Mouse (Mus musculus): ENCODE data around the gene Nek8. TPM values are rescaled to one million over a fixed set of nuclear protein-coding genes. Genes with fewer than 3 reads are reported as not detected.

Nek8 gene
- polyA plus RNA-seq, 1 experiment from 2014 or later = 11.5 TPM

DNA sequence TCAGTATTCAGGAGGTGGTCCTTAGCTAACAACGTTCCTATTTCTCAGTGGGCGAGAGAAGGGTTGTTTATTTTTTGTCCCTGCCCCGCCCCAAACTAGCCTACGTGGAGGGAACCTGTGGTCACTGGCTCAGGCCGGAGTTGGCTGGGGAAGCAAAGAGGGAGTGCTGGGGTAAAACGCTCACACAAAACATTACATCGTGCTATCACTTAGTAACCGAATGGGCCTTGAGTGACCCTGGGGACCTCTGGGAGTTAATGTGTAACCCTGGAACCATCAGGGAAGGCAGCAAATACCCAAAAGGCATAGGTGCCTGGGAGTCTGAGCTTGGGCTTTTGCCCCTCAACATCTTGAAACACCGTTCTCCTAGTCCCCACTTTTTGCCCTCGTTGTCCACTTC lies 962 bp upstream of the Nek8 start:
- under 1% methylated on average over 10 of the region's 10 CpGs for WGBS
- Histone ChIP-seq H3K27me3 (ENCODE audit: control insufficient read depth, insufficient read depth, low read length) (no peaks in the 10 kb centered on the region), H3K4me1 (ENCODE audit: control insufficient read depth in 2 of 2, insufficient read depth in 2 of 2, low read length in 2 of 2) (peaks cover 11 to 35% of the 10 kb centered on the region in 2 experiments)

DNA sequence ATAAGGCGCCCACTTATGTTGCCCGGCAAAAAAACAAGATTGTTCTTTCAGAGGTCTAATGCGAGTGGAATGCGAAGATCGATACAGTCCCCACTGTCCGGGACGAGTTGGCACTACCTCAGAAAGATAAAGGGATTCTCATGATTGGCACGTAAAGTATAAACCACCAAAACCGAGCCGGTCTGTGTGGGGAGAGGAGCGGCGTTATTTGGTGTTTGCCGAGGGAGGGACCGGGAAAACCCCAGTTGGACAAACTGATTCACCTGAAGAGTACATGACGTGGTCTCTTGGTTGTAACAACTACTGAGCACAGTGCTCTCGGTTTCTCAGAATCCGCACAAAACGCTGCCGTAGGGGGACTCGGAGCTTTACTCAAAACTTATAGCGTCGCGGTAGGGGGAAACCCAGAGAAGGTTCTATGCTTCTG lies 443 bp upstream of the Nek8 start:
- H3K9ac ChIP-seq (ENCODE audit: low read length) = peak overlapping the region; percentile 79
- WGBS = under 1% methylated on average over 23 of the region's 23 CpGs
- peak overlapping the region; percentile 96 for H3K4me2 ChIP-seq (ENCODE audit: low read length)
- no peaks in the 10 kb centered on the region for H3K27me3 ChIP-seq (ENCODE audit: control insufficient read depth, insufficient read depth, low read length)
- H3K36me3 ChIP-seq (ENCODE audit: control insufficient read depth, insufficient read depth, low read length) = peaks cover 28% of the 10 kb centered on the region
- peak overlapping the region; percentile 89 to 92 for H3K27ac ChIP-seq (replicated peaks in 1 of 2; ENCODE audit: control insufficient read depth in 1 of 2, insufficient read depth in 1 of 2, low read depth in 2 of 2, low read length in 2 of 2)
- H3K4me3 ChIP-seq (ENCODE audit: control insufficient read depth in 1 of 2, insufficient read depth in 1 of 2, low read depth in 1 of 2, low read length in 2 of 2) = peak overlapping the region; percentile 67 to 80
- ATAC-seq (ENCODE audit: insufficient number of reproducible peaks, insufficient read depth, low FRiP score, low read depth) = no peak
- no peaks in the 10 kb centered on the region for H3K9me3 ChIP-seq (ENCODE audit: control insufficient read depth, low read length)
- H3K4me1 ChIP-seq (ENCODE audit: control insufficient read depth in 2 of 2, insufficient read depth in 2 of 2, low read length in 2 of 2) = peaks cover 11 to 30% of the 10 kb centered on the region in 2 experiments

More for the DNA sequence above, 962 bp upstream of the Nek8 start:
- Histone ChIP-seq H3K4me2 (ENCODE audit: low read length) (peak overlapping the region; percentile 96), H3K27ac (replicated peaks in 1 of 2; ENCODE audit: control insufficient read depth in 1 of 2, insufficient read depth in 1 of 2, low read depth in 2 of 2, low read length in 2 of 2) (peak overlapping the region; percentile 48 to 92), H3K9me3 (ENCODE audit: control insufficient read depth, low read length) (no peaks in the 10 kb centered on the region), H3K36me3 (ENCODE audit: control insufficient read depth, insufficient read depth, low read length) (peaks cover 33% of the 10 kb centered on the region), H3K4me3 (ENCODE audit: control insufficient read depth in 1 of 2, insufficient read depth in 1 of 2, low read depth in 1 of 2, low read length in 2 of 2) (peak overlapping the region; percentile 67 to 80), H3K9ac (ENCODE audit: low read length) (peak overlapping the region; percentile 79)
- ATAC-seq (ENCODE audit: insufficient number of reproducible peaks, insufficient read depth, low FRiP score, low read depth) = no peak

DNA sequence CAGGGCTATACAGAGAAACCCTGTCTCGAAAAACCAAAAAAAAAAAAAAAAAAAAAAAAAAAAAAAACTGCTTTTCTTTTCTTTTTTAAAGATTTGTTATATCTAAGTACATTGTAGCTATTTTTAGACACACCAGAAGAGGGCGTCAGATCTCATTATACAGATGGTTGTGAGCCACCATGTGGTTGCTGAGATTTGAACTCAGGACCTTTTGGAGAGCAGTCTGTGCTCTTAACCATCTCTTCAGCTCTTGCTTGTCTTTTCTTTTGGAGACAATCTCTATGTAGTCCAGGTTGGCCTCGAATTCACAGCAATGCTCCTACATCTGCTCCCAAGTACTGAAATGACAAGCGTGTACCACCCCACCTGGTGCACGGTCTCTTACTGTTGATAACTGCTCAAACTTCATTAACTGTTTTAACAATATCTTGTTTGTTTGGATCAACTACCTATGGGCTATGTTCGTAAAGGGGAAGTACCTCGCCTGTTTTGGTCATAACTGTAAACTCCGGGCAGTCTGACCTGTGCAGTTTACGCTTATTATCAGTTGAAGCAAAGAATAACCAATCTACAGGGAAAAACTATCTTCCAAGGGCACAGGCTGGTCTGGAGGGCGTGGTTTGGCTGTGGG lies 589 bp downstream of the Nek8 start:
- Histone ChIP-seq H3K4me1 (ENCODE audit: control insufficient read depth in 2 of 2, insufficient read depth in 2 of 2, low read length in 2 of 2) (peaks cover 10 to 22% of the 10 kb centered on the region in 2 experiments), H3K27me3 (ENCODE audit: control insufficient read depth, insufficient read depth, low read length) (no peaks in the 10 kb centered on the region), H3K4me3 (ENCODE audit: control insufficient read depth in 1 of 2, insufficient read depth in 1 of 2, low read depth in 1 of 2, low read length in 2 of 2) (peak overlapping the region; percentile 67 to 80), H3K27ac (replicated peaks in 1 of 2; ENCODE audit: control insufficient read depth in 1 of 2, insufficient read depth in 1 of 2, low read depth in 2 of 2, low read length in 2 of 2) (peak overlapping the region; percentile 89 to 92), H3K9ac (ENCODE audit: low read length) (peak overlapping the region; percentile 79), H3K9me3 (ENCODE audit: control insufficient read depth, low read length) (no peaks in the 10 kb centered on the region), H3K36me3 (ENCODE audit: control insufficient read depth, insufficient read depth, low read length) (peaks cover 17% of the 10 kb centered on the region), H3K4me2 (ENCODE audit: low read length) (peak overlapping the region; percentile 96)
- 3% methylated on average over 9 of the region's 10 CpGs for WGBS
- no peak for ATAC-seq (ENCODE audit: insufficient number of reproducible peaks, insufficient read depth, low FRiP score, low read depth)

DNA sequence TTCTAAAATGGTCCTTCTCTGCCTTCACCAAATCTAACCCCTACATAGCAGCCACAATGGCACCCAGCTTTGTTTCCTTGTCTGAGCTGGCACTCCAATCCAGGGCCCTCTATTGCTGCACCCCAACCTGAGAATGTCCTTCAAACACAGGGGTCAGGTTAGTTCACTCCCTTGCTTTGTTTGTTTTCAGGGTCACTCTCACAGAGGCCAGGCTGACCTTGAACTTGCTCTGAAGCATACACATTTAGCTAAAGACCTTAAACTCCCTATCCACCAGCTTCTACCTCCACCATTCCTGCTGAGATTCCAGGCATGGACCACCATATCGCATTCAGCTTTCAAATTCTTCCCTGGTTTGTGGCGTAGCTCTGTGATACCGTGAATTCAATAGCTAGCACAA lies 2.0 kb downstream of the Nek8 start:
- H3K36me3 ChIP-seq (ENCODE audit: control insufficient read depth, insufficient read depth, low read length) = peaks cover 4% of the 10 kb centered on the region
- H3K9ac ChIP-seq (ENCODE audit: low read length) = no peak overlapping the region
- H3K27ac ChIP-seq (replicated peaks in 1 of 2; ENCODE audit: control insufficient read depth in 1 of 2, insufficient read depth in 1 of 2, low read depth in 2 of 2, low read length in 2 of 2) = no peak overlapping the region
- no peaks in the 10 kb centered on the region for H3K9me3 ChIP-seq (ENCODE audit: control insufficient read depth, low read length)
- peaks cover 7 to 12% of the 10 kb centered on the region in 2 experiments for H3K4me1 ChIP-seq (ENCODE audit: control insufficient read depth in 2 of 2, insufficient read depth in 2 of 2, low read length in 2 of 2)
- no peak overlapping the region for H3K4me2 ChIP-seq (ENCODE audit: low read length)
- 95% methylated on average over 3 of the region's 3 CpGs for WGBS
- no peak overlapping the region for H3K4me3 ChIP-seq (ENCODE audit: control insufficient read depth in 1 of 2, insufficient read depth in 1 of 2, low read depth in 1 of 2, low read length in 2 of 2)
- H3K27me3 ChIP-seq (ENCODE audit: control insufficient read depth, insufficient read depth, low read length) = no peaks in the 10 kb centered on the region
- ATAC-seq (ENCODE audit: insufficient number of reproducible peaks, insufficient read depth, low FRiP score, low read depth) = no peak

DNA sequence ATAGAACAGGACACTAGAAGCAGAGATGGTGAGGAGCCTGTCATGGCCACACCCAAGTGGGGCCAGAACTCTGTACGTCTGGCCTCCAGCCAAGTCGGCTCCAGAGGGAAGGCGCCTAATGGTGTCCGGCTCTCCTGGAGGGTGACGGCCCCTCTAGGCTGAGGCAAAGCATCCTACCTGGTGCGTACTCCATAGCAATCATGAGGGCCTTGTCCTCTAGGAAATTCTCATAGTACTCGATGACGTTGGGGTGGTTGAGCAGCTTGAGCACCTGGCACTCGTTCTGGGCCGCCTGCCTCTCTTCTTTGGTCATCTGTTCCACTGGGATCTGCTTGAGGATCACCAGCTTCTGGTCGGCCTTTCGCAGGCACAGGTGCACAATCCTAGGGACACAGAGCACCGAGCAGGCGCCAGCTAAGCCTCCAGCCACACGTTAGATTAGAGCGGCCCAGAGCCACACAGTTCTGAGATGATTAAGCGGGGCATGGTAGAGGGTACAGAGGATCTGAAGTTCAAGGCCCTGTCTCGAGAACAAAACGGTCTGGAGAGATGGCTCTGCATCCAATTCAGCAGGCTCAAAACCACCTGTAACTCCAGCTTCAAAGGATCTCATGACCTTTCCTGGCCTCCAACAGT lies 3.6 kb downstream of the Nek8 start:
- WGBS = 73% methylated on average over 19 of the region's 19 CpGs
- Histone ChIP-seq H3K4me1 (ENCODE audit: control insufficient read depth in 2 of 2, insufficient read depth in 2 of 2, low read length in 2 of 2) (peaks cover 3 to 4% of the 10 kb centered on the region in 2 experiments; a peak in 3 of 4 replicates), H3K9ac (ENCODE audit: low read length) (no peak overlapping the region), H3K36me3 (ENCODE audit: control insufficient read depth, insufficient read depth, low read length) (no peaks in the 10 kb centered on the region), H3K4me2 (ENCODE audit: low read length) (no peak overlapping the region), H3K4me3 (ENCODE audit: control insufficient read depth in 1 of 2, insufficient read depth in 1 of 2, low read depth in 1 of 2, low read length in 2 of 2) (no peak overlapping the region), H3K9me3 (ENCODE audit: control insufficient read depth, low read length) (no peaks in the 10 kb centered on the region), H3K27me3 (ENCODE audit: control insufficient read depth, insufficient read depth, low read length) (no peaks in the 10 kb centered on the region), H3K27ac (replicated peaks in 1 of 2; ENCODE audit: control insufficient read depth in 1 of 2, insufficient read depth in 1 of 2, low read depth in 2 of 2, low read length in 2 of 2) (no peak overlapping the region)
- no peak for ATAC-seq (ENCODE audit: insufficient number of reproducible peaks, insufficient read depth, low FRiP score, low read depth)

DNA sequence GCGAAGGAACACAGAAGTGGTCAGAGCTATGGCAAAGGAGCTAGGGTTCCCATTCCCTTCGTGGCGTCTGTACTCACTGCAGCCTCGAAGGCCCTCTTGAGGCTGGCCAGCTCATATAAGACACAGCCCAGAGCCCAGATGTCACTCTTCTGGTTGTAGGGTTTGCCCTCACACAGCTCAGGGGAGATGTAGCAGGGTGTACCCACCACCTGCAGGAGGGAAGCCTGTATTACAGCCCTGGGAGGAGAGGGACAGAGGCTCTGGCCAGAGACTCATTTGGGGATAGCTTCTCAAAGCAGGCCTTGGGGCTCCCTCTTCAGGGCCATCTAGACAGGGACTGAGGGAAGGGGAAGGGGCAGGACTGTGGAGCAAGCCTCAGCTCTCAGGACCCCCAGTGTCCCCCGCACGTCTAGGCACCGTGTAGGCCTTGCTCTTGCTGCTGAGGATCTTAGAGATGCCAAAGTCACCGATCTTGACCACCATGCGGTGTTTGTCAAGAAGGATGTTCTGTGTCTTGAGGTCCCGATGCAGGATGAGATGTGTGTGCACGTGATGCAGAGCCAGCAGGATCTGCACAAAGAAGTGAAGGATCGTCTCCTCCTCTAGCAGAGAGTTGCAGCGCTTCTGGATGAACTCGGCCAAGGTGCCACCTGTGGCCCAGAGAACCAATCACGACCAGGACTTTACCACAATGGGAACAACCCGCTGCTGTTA lies 4.3 kb downstream of the Nek8 start:
- Histone ChIP-seq H3K36me3 (ENCODE audit: control insufficient read depth, insufficient read depth, low read length) (no peaks in the 10 kb centered on the region), H3K9me3 (ENCODE audit: control insufficient read depth, low read length) (no peaks in the 10 kb centered on the region), H3K9ac (ENCODE audit: low read length) (no peak overlapping the region), H3K27me3 (ENCODE audit: control insufficient read depth, insufficient read depth, low read length) (no peaks in the 10 kb centered on the region), H3K4me2 (ENCODE audit: low read length) (no peak overlapping the region), H3K27ac (replicated peaks in 1 of 2; ENCODE audit: control insufficient read depth in 1 of 2, insufficient read depth in 1 of 2, low read depth in 2 of 2, low read length in 2 of 2) (no peak overlapping the region), H3K4me3 (ENCODE audit: control insufficient read depth in 1 of 2, insufficient read depth in 1 of 2, low read depth in 1 of 2, low read length in 2 of 2) (no peak overlapping the region), H3K4me1 (ENCODE audit: control insufficient read depth in 2 of 2, insufficient read depth in 2 of 2, low read length in 2 of 2) (peaks cover 0 to 3% of the 10 kb centered on the region in 2 experiments; a peak in 2 of 4 replicates)
- ATAC-seq (ENCODE audit: insufficient number of reproducible peaks, insufficient read depth, low FRiP score, low read depth) = no peak
- WGBS = 79% methylated on average over 16 of the region's 16 CpGs

DNA sequence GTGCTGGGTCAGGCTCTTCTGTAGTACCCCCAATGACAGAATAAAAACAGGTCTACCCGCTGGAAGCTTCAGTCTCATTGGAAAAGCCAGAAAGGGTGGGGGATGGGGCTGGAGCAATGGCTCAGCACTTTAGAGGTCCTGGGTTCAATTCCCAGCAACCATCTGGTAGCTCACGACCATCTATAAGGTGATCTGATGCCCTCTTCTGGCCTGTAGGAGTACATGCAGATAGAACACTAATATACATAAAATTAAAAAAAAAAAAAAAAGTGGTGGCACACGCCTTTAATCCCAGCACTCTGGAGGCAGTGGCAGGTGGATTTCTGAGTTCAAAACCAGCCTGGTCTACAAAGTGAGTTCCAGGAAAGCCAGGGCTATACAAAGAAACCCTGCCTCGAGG lies 5.1 kb downstream of the Nek8 start:
- H3K4me2 ChIP-seq (ENCODE audit: low read length) = no peak overlapping the region
- ATAC-seq (ENCODE audit: insufficient number of reproducible peaks, insufficient read depth, low FRiP score, low read depth) = no peak
- H3K9ac ChIP-seq (ENCODE audit: low read length) = no peak overlapping the region
- no peaks in the 10 kb centered on the region for H3K9me3 ChIP-seq (ENCODE audit: control insufficient read depth, low read length)
- H3K27me3 ChIP-seq (ENCODE audit: control insufficient read depth, insufficient read depth, low read length) = no peaks in the 10 kb centered on the region
- 74% methylated on average over 4 of the region's 4 CpGs for WGBS
- H3K27ac ChIP-seq (replicated peaks in 1 of 2; ENCODE audit: control insufficient read depth in 1 of 2, insufficient read depth in 1 of 2, low read depth in 2 of 2, low read length in 2 of 2) = no peak overlapping the region
- H3K36me3 ChIP-seq (ENCODE audit: control insufficient read depth, insufficient read depth, low read length) = no peaks in the 10 kb centered on the region
- peaks cover under 1 to 3% of the 10 kb centered on the region in 2 experiments; a peak in 3 of 4 replicates for H3K4me1 ChIP-seq (ENCODE audit: control insufficient read depth in 2 of 2, insufficient read depth in 2 of 2, low read length in 2 of 2)
- H3K4me3 ChIP-seq (ENCODE audit: control insufficient read depth in 1 of 2, insufficient read depth in 1 of 2, low read depth in 1 of 2, low read length in 2 of 2) = no peak overlapping the region
